Mouse (Mus musculus): ENCODE results near the gene Nfyb.

- TF ChIP-seq CTCF (IDR thresholded peaks at IDR 0.05; ENCODE audit: control insufficient read depth, insufficient read depth, low read length) (no peak), POLR2A (IDR thresholded peaks at IDR 0.05; ENCODE audit: borderline replicate concordance, control insufficient read depth, low read depth, low read length) (no peak)
These were observed 33.2 kb upstream of the Nfyb start for GRCm38 (mm10) chr10:82797119-82797491.

All from bone marrow, adult 2 months (tissue).